Comparison of ENCODE assay signal across 8 mouse cellular contexts in the genomic region with DNA sequence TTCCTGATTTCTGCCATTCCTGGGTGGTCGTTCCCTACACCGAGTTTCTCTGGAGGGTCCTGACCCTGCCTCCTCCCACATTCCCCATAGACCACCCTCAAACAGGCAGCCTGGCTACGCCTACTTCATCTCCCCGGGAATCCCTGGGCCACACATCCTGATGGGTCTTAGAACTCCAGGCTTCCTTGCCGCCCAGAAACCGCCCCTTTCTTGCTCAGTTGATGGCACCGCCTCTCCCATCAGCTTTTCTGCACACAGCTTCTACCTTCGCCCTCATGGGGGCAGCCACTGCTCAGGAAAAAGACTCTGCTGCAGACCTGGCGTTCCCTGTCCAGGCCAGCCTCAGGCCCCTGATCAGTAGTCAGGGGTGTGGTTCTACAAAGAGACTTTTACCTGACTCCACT. TPM values are rescaled to one million over a fixed set of nuclear protein-coding genes. Genes with fewer than 3 reads are reported as not detected.
A peak's percentile ranks its signal among the peaks of the same experiment; 100 is the strongest.
DNase-seq lines count a peak whose midpoint lies in the region; ATAC-seq and TF ChIP-seq lines count a peak whose summit lies in the region.

No protein-coding gene starts in this region.

- DNase-seq in adipocyte (ENCODE audit: low spot score) = peak; percentile 65
- peak; percentile 56 for DNase-seq in forebrain, embryonic 14.5 days (ENCODE audit: low spot score)
- DNase-seq in left cerebral cortex, postnatal 14 days (ENCODE audit: low spot score in 2 of 2) = peak; percentile 48 to 59
- DNase-seq in cerebellum, adult 18-20 months = no peak

- 0% methylated on average over 9 of the region's 9 CpGs for WGBS in forebrain, embryonic 14.5 days
- WGBS in hindbrain, embryonic 12.5 days = under 1% methylated on average over 9 of the region's 9 CpGs

- TF ChIP-seq POLR2A in testis, adult 2 months (IDR thresholded peaks at IDR 0.05; ENCODE audit: control insufficient read depth, low read depth, low read length) = no peak

- H3K9ac ChIP-seq in forebrain, embryonic 14.5 days (ENCODE audit: low read length) = no peak overlapping the region
- no peak overlapping the region for H3K9ac ChIP-seq in hindbrain, embryonic 12.5 days

- TF ChIP-seq CTCF in E14TG2a.4 (conservative IDR thresholded peaks at IDR 0.05; ENCODE audit: low read length) = no peak; the same call in 1 of the 2 replicates
- TF ChIP-seq CTCF in testis, adult 2 months (IDR thresholded peaks at IDR 0.05; ENCODE audit: control insufficient read depth, insufficient read depth, insufficient replicate concordance, low read depth, low read length) = peak; percentile 50; the same call in 1 of the 2 replicates

- H3K27me3 ChIP-seq in E14TG2a.4 (ENCODE audit: insufficient read depth, low read length) = peaks cover 6% of the 10 kb centered on the region; the same call in 1 of the 2 replicates
- no peaks in the 10 kb centered on the region for H3K27me3 ChIP-seq in forebrain, embryonic 14.5 days (replicated peaks; ENCODE audit: control insufficient read depth, insufficient read depth, low read length)
- H3K27me3 ChIP-seq in hindbrain, embryonic 12.5 days = 0 out of 2 replicates have a peak, but pooled peaks cover 3% of the 10 kb centered on the region
- H3K27me3 ChIP-seq in testis, adult 2 months (ENCODE audit: control insufficient read depth, insufficient read depth, low read length) = no peaks in the 10 kb centered on the region

- H3K4me1 ChIP-seq in E14TG2a.4 (replicated peaks; ENCODE audit: low read depth, low read length) = peaks cover 42% of the 10 kb centered on the region
- H3K4me1 ChIP-seq in forebrain, embryonic 14.5 days (ENCODE audit: control insufficient read depth, insufficient read depth, low read length) = no peaks in the 10 kb centered on the region
- H3K4me1 ChIP-seq in hindbrain, embryonic 12.5 days = peaks cover 8% of the 10 kb centered on the region
- no peaks in the 10 kb centered on the region; the same call in none of the 2 replicates for H3K4me1 ChIP-seq in testis, adult 2 months (ENCODE audit: control insufficient read depth, insufficient read depth, low read length)

- intact Hi-C loops in left cerebral cortex, postnatal 14 days (cut with DNase I) = loop anchor here (10.0 kb wide), 1 partner anchor 361 kb away; no protein-coding TSS in a partner anchor

- H3K4me3 ChIP-seq in E14TG2a.4 (replicated peaks; ENCODE audit: low read length) = peak overlapping the region; percentile 69
- no peak overlapping the region for H3K4me3 ChIP-seq in forebrain, embryonic 14.5 days (ENCODE audit: low read depth, low read length)
- no peak overlapping the region for H3K4me3 ChIP-seq in hindbrain, embryonic 12.5 days
- H3K4me3 ChIP-seq in testis, adult 2 months (ENCODE audit: control insufficient read depth, low read depth, low read length) = no peak overlapping the region

- H3K27ac ChIP-seq in forebrain, embryonic 14.5 days (ENCODE audit: low read depth, low read length) = no peak overlapping the region
- no peak overlapping the region for H3K27ac ChIP-seq in hindbrain, embryonic 12.5 days
- H3K27ac ChIP-seq in testis, adult 2 months (ENCODE audit: control insufficient read depth, insufficient read depth, low read depth, low read length) = no peak overlapping the region

- peak overlapping the region; percentile 20; the same call in 1 of the 2 replicates for H3K4me2 ChIP-seq in forebrain, embryonic 14.5 days (ENCODE audit: low read length)
- H3K4me2 ChIP-seq in hindbrain, embryonic 12.5 days (replicated peaks) = peak overlapping the region; percentile 39

- peak; percentile 62; the same call in 1 of the 2 replicates for ATAC-seq in forebrain, embryonic 14.5 days
- peak; percentile 84 for ATAC-seq in hindbrain, embryonic 12.5 days (ENCODE audit: low FRiP score)
- peak; percentile 84 for ATAC-seq in megakaryocyte progenitor cell, adult 5-6 weeks (replicated peaks; ENCODE audit: poor library complexity)

- H3K9me3 ChIP-seq in E14TG2a.4 (ENCODE audit: low read length) = no peaks in the 10 kb centered on the region
- no peaks in the 10 kb centered on the region for H3K9me3 ChIP-seq in forebrain, embryonic 14.5 days (replicated peaks; ENCODE audit: control insufficient read depth, low read length)
- no peaks in the 10 kb centered on the region for H3K9me3 ChIP-seq in hindbrain, embryonic 12.5 days (replicated peaks)

- H3K36me3 ChIP-seq in E14TG2a.4 (ENCODE audit: insufficient read depth, low read length) = no peaks in the 10 kb centered on the region
- H3K36me3 ChIP-seq in forebrain, embryonic 14.5 days (ENCODE audit: control insufficient read depth, insufficient read depth, low read length) = no peaks in the 10 kb centered on the region
- H3K36me3 ChIP-seq in hindbrain, embryonic 12.5 days = no peaks in the 10 kb centered on the region
- no peaks in the 10 kb centered on the region for H3K36me3 ChIP-seq in testis, adult 2 months (ENCODE audit: control insufficient read depth, insufficient read depth, low read length)

RNA-seq across cellular contexts. Expression of a gene that starts 39.6 kb away (rescaled TPM):
- polyA plus RNA-seq in forebrain, embryonic 14.5 days (2014; fragmentation: Nextera tagmentation; extraction: Ambion mirVana) = 279 and 283 TPM in 2 replicates
- 278 and 284 TPM in 2 replicates for polyA plus RNA-seq in hindbrain, embryonic 12.5 days (2016; fragmentation: Nextera tagmentation; extraction: Ambion mirVana)
- 100 to 1,000 TPM; 166 to 168 TPM for total RNA-seq in left cerebral cortex, postnatal 14 days (2021)
- 200 and 205 TPM in 2 replicates for total RNA-seq in megakaryocyte progenitor cell, adult 5-6 weeks (2015)
- total RNA-seq in megakaryocyte progenitor cell, adult 5-6 weeks (2017) = 385 and 395 TPM in 2 replicates
- 215 and 230 TPM in 2 replicates for polyA plus RNA-seq in testis, adult 2 months (2012; rRNA removed)

Comparison
In these comparisons a context has a peak if more than half of its experiments do, and no peak if none do; other contexts are left out.
1. DNase-seq: peak in adipocyte (single experiment), forebrain, embryonic 14.5 days (single experiment) and left cerebral cortex, postnatal 14 days (2 of 2); none in cerebellum, adult 18-20 months (0 of 2).
2. Peak in every context shown above with its lines, with median percentiles within 50 percentile points of each other: ATAC-seq.